Mouse (Mus musculus) megakaryocyte progenitor cell, adult 5-6 weeks (primary cell): ENCODE data around the gene Fabp7. TPM values are rescaled to one million over a fixed set of nuclear protein-coding genes. Genes with fewer than 3 reads are reported as not detected.
A peak's percentile ranks its signal among the peaks of the same experiment; 100 is the strongest.

Experiments
- ATAC-seq: replicated peaks from 2 replicates; pipeline ENCODE4 v1.8.0; 2016; ENCODE audit warnings: mild to moderate bottlenecking, moderate TSS enrichment, inconsistent platforms; ENCODE audit not compliant: poor library complexity
- total RNA-seq, 2 experiments: library from RNA; stranded (forward) in 1 of 2; stranded (reverse) in 1 of 2; fragments of 157-497, 149-512 nt in 1 of 2; fragments of 200-1000 nt in 1 of 2; gene quantifications; 2 replicates each; pipeline versions ENCODE4 v1.2.3 to v1.2.4; 2015 to 2017

The Fabp7 gene
- total RNA-seq, 2 experiments from 2014 or later: not detected

DNA sequence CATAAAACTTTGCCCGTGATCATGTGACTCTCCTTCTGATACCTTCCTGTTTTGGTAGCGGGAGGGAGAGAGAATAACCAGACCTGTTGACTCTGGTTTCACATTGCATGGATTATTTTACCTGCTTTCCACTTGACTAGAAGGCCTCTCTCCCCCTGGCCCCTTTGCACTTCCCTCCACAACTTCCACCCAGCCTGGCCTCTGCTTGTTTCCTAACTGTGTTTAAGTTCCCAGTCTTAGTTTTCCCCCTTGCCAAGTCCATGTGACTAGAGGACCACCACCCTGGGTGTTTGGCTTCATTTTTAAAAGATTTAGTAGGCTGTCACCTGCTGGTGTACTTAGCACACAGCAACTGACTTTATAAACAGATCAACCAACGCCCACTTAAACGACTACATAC lies 11.4 kb downstream of the Fabp7 start:
- ATAC-seq: peak; percentile 59

GRCm38 (mm10) chr10:57799486-57799885 lies 14.8 kb downstream of the Fabp7 start:
- peak; percentile 58 for ATAC-seq

GRCm38 (mm10) chr10:57807754-57808153 lies 23.1 kb downstream of the Fabp7 start:
- peak; percentile 95 for ATAC-seq

- ATAC-seq: no peak
These were observed 27.6 kb downstream of the Fabp7 start for GRCm38 (mm10) chr10:57812161-57812856.

DNA sequence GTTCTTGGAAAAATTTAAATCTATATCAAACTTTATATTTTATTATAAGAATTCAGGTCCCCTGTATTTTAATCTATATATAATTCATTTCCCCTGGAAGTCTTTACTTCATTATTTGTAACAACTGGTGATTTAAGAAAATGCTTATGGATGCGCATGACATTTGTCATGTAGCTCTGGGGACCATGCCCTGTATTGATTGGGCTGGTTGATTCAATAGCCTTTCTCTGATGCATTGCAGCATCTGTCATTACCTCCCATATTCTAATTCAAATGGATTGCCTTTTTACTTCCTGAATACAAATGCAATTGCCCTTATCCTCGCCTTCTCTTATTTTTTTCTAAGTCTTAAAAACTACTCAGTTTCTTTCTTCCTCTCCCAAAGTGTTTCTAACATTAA lies 29.6 kb downstream of the Fabp7 start:
- no peak for ATAC-seq

- ATAC-seq: peak; percentile 61
These were observed 31.2 kb downstream of the Fabp7 start for GRCm38 (mm10) chr10:57815869-57816268.

DNA sequence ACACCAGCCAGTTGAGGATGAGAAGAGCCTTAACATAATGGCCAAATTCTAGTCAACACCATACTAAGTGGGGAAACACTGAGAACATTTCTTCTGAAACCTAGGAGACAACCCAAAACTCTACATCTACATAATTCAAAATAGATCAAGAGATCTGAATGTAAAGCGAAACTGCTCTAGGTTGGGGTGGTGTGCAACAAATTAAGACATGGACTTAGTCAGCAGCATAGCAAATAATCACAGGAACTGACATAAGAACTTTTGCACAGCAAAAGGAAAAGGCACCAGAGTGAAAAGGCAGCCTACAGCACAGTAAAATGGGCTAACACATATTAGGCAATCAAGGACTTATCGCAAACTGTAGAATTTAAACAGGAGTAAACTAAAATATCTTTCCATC lies 34.5 kb downstream of the Fabp7 start:
- ATAC-seq: no peak

DNA sequence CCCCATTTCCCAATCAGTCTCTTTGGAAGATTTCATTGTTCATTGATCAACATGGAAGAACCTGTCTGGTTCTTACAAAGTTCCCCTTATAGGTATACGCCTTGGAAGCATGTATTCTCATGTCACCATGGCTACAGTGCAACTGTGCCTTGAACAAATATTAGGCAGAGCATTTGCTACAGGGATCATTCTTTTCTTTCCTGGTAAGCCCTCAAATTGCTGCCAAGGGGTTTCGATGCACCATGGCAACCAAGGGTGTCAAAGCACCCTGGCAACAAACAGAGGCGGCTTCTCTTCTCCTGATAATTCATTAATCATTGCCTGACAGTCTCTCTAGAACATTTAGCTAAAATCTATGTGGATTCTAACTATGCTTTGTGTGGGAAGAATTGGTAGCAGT lies 37.8 kb downstream of the Fabp7 start:
- no peak for ATAC-seq

GRCm38 (mm10) chr10:57828649-57829048 lies 44.0 kb downstream of the Fabp7 start:
- no peak for ATAC-seq

- ATAC-seq: no peak
These were observed 44.9 kb downstream of the Fabp7 start for GRCm38 (mm10) chr10:57829621-57830020.

DNA sequence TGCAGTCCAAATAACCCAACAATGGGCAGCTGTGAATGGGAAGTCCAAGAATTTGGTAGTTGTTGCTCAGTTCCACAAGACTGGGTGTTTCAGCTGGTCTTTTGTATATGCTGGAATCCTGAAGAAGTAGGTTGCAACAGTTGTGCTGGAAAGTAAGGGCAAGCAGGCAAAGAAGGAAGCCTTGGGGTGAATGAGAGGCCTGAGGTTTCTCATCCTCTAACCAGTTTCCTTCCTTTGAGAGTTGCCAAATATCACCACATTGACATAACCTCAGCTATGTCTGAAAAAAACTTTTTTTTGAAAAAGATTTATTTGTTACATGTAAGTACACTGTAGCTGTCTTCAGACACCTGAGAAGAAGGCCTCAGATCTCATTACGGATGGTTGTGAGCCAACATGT lies 50.4 kb downstream of the Fabp7 start:
- peak; percentile 98 for ATAC-seq

DNA sequence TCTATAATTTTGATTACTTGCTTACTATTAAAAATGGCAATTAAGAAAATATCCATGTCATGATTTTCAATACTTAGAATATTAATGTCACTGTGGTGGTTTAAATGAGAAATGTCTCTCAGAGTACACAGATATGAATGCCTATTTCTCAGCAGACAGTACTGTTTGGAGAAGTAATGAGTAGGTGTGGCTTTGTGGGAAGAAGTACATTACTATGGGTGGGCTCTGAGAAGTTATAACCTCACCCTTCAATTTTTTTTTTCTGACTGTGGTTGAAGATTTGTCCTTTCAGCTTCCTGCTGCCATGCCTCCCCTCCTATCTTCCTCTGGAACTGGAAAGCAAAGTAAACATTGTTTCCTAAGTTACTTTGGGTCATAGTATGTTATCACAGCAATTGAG lies 51.3 kb downstream of the Fabp7 start:
- peak; percentile 70 for ATAC-seq

Other genes with a start within 250 kb of the Fabp7 start
- 22.1 and 23.6 TPM in 2 replicates for gene Pkib, start 152.9 kb upstream of the Fabp7 start, total RNA-seq (2015)
- gene Pkib, start 152.9 kb upstream of the Fabp7 start, total RNA-seq (2017): 12.7 and 14.4 TPM in 2 replicates
- gene Smpdl3a, start 9.5 kb downstream of the Fabp7 start, total RNA-seq (2015): 100 and 106 TPM in 2 replicates
- 42.8 and 48.9 TPM in 2 replicates for gene Smpdl3a, start 9.5 kb downstream of the Fabp7 start, total RNA-seq (2017)